Mouse (Mus musculus) urinary bladder, adult 2 months (tissue): ENCODE measurements around the gene Cep152. TPM values are rescaled to one million over a fixed set of nuclear protein-coding genes. Genes with fewer than 3 reads are reported as not detected.

Experiments
- DNase-seq: peaks from one replicate; pipeline ENCODE4 v3.0.0; 2022; ENCODE audit warnings: low spot score
- polyA plus RNA-seq: library from polyadenylated mRNA; depleted of rRNA; stranded (reverse); fragments of >200 nt; gene quantifications from 2 replicates; pipeline ENCODE4 v1.2.3, GENCODE M21; 2012

The Cep152 gene
- polyA plus RNA-seq, 1 experiment: 2.5 TPM

- no peak for DNase-seq
Observed at GRCm38 (mm10) chr2:125626536-125626935, 1.6 kb upstream of the Cep152 start.

- DNase-seq: no peak
Observed at GRCm38 (mm10) chr2:125624127-125624685, 707 bp downstream of the Cep152 start.

- no peak for DNase-seq
Observed at GRCm38 (mm10) chr2:125623211-125623610, 1.7 kb downstream of the Cep152 start.

GRCm38 (mm10) chr2:125620213-125620907, 4.6 kb downstream of the Cep152 start:
- no peak for DNase-seq

- DNase-seq: no peak
Observed at GRCm38 (mm10) chr2:125615858-125616424, 9.0 kb downstream of the Cep152 start.

GRCm38 (mm10) chr2:125615440-125615839, 9.5 kb downstream of the Cep152 start:
- no peak for DNase-seq

GRCm38 (mm10) chr2:125606220-125606845, 18.6 kb downstream of the Cep152 start:
- no peak for DNase-seq

GRCm38 (mm10) chr2:125604646-125605045, 20.3 kb downstream of the Cep152 start:
- no peak for DNase-seq

GRCm38 (mm10) chr2:125602970-125603369, 21.9 kb downstream of the Cep152 start:
- DNase-seq: no peak

- no peak for DNase-seq
Observed at GRCm38 (mm10) chr2:125598958-125599357, 26.0 kb downstream of the Cep152 start.

GRCm38 (mm10) chr2:125598251-125598650, 26.7 kb downstream of the Cep152 start:
- no peak for DNase-seq

- DNase-seq: no peak
Observed at GRCm38 (mm10) chr2:125594786-125595185, 30.1 kb downstream of the Cep152 start.

GRCm38 (mm10) chr2:125594072-125594471, 30.8 kb downstream of the Cep152 start:
- DNase-seq: no peak

GRCm38 (mm10) chr2:125591895-125592294, 33.0 kb downstream of the Cep152 start:
- no peak for DNase-seq

GRCm38 (mm10) chr2:125589287-125589686, 35.6 kb downstream of the Cep152 start:
- no peak for DNase-seq

- no peak for DNase-seq
Observed at GRCm38 (mm10) chr2:125581081-125581480, 43.8 kb downstream of the Cep152 start.

- no peak for DNase-seq
Observed at GRCm38 (mm10) chr2:125577670-125578069, 47.2 kb downstream of the Cep152 start.

GRCm38 (mm10) chr2:125576498-125576897, 48.4 kb downstream of the Cep152 start:
- no peak for DNase-seq

- DNase-seq: no peak
Observed at GRCm38 (mm10) chr2:125575766-125576165, 49.1 kb downstream of the Cep152 start.

- DNase-seq: no peak
Observed at GRCm38 (mm10) chr2:125563884-125564283, 61.0 kb downstream of the Cep152 start.

- no peak for DNase-seq
Observed at GRCm38 (mm10) chr2:125562407-125562806, 62.5 kb downstream of the Cep152 start.

- no peak for DNase-seq
Observed at GRCm38 (mm10) chr2:125560037-125560436, 64.9 kb downstream of the Cep152 start.
